Mouse (Mus musculus) macrophage (primary cell): ENCODE results near the gene Casc1. TPM values are rescaled to one million over a fixed set of nuclear protein-coding genes. Genes with fewer than 3 reads are reported as not detected.
A peak's percentile ranks its signal among the peaks of the same experiment; 100 is the strongest.

Experiments
- H3K27ac ChIP-seq: fragments of 350-480 bp; formaldehyde crosslinking; 2 replicates; pipeline ENCODE4 v1.9.0; 2021
- H3K36me3 ChIP-seq: fragments of 350-480 bp; formaldehyde crosslinking; 2 replicates; pipeline ENCODE4 v1.9.0; 2021; ENCODE audit errors: inconsistent target
- H3K4me3 ChIP-seq: fragments of 350-480 bp; formaldehyde crosslinking; 2 replicates; pipeline ENCODE4 v1.9.0; 2021; ENCODE audit errors: inconsistent target
- H3K79me2 ChIP-seq: fragments of 350-480 bp; formaldehyde crosslinking; 2 replicates; pipeline ENCODE4 v1.9.0; 2021; ENCODE audit errors: inconsistent target
- WGBS: methylation state at CpG from one replicate; pipeline ENCODE4 v1.1.7; 2026; ENCODE audit warnings: inconsistent platforms; ENCODE audit not compliant: missing documents; 5-methylcytosine and 5-hydroxymethylcytosine counted together
- polyA plus RNA-seq: library from polyadenylated mRNA; stranded (reverse); fragments of 250-400 nt; gene quantifications from 3 replicates; pipeline ENCODE4 v1.2.4, GENCODE M21; 2018; ENCODE audit warnings: inconsistent platforms
- total RNA-seq, 78 experiments: library from RNA; depleted of rRNA; stranded (reverse); fragments of 250-400 nt; gene quantifications; 1 replicate in 9 of 78; 2 replicates in 24 of 78; 3 replicates in 43 of 78; 4 replicates in 2 of 78; pipeline ENCODE4 v1.2.4; 2018; ENCODE audit warnings: inconsistent platforms in 56 of 78

Gene Casc1
- 10 to 100 TPM in 1 of 26 experiments, 1 to 10 TPM in 19, under 1 TPM in 6; 0.38 to 14.8 (median 2.1) TPM for total RNA-seq (2018; cell fraction: chromatin; rRNA removed)
- total RNA-seq (2018; cell fraction: cytosol; rRNA removed): under 1 TPM in 19 of 26 experiments, not detected in 7; 0.03 to 0.22 (median 0.10) TPM
- 1 to 10 TPM in 18 of 26 experiments, under 1 TPM in 8; 0.40 to 5.4 (median 1.7) TPM for total RNA-seq (2018; cell fraction: nucleus; rRNA removed)
- 0.05 to 0.06 TPM in 2 of 3 replicates, not detected in the other for polyA plus RNA-seq

DNA sequence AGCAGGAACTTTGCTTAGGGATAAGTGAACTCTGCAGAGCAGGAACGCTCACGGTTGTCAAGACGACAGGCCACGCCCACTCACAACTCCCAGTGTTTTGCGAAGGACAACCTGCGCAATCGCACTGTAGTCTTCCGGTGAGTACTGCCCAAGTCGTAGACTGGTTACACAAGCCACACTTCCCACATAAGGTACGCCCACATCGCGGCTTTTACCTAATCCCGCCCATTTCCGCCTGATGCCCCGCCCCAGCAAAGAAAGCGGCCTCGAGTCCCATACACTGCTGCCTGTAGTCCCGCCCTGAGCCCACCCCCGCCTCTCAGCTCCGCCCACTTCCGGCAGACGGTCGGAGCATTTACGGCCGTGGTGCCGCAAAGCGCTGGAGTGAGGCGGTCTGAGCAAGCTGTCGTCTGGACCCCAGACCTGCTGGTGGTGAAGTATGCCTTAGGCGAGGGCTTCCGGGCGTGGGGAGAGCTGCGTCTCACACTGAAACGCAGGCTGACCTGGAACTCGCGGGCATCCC lies at the start of gene Casc1, which contains the start of gene Etfrf1:
Gene Casc1, minus strand, starts transcription at position 190 of the 523 bp plus-strand sequence.
Gene Etfrf1, plus strand, starts transcription at position 319 of the 523 bp plus-strand sequence.
- H3K79me2 ChIP-seq: peaks cover 6% of the 10 kb centered on the region; the same call in 1 of the 2 replicates
- peak within 1 kb of the TSS; percentile 76 for H3K27ac ChIP-seq
- peak within 1 kb of the TSS; percentile 97 for H3K4me3 ChIP-seq
- H3K36me3 ChIP-seq: no peaks in the 10 kb centered on the region
- WGBS: under 1% methylated on average over 32 of the region's 36 CpGs

DNA sequence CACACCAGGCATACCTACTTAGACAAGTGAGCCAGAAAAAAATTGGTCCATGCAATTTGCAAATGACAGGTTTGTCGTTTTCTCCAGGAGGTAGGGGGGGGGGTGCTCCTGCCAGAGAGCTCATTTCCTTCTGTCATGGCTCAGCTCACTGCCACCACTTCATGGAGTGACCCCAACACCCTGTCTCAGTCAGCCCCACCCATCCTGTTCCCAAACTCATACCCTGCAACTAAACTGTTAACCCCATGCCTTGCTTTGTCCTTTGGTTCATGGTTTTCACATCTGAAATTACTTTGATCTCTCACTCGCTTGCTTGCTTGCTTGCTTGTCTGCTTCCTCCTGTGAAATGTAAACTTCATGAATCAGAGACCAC lies 45.9 kb upstream of the Casc1 start:
- Histone ChIP-seq H3K4me3 (no peak overlapping the region), H3K27ac (no peak overlapping the region), H3K36me3 (no peaks in the 10 kb centered on the region), H3K79me2 (no peaks in the 10 kb centered on the region)
- WGBS: 44% methylated on average over 2 of the region's 2 CpGs

DNA sequence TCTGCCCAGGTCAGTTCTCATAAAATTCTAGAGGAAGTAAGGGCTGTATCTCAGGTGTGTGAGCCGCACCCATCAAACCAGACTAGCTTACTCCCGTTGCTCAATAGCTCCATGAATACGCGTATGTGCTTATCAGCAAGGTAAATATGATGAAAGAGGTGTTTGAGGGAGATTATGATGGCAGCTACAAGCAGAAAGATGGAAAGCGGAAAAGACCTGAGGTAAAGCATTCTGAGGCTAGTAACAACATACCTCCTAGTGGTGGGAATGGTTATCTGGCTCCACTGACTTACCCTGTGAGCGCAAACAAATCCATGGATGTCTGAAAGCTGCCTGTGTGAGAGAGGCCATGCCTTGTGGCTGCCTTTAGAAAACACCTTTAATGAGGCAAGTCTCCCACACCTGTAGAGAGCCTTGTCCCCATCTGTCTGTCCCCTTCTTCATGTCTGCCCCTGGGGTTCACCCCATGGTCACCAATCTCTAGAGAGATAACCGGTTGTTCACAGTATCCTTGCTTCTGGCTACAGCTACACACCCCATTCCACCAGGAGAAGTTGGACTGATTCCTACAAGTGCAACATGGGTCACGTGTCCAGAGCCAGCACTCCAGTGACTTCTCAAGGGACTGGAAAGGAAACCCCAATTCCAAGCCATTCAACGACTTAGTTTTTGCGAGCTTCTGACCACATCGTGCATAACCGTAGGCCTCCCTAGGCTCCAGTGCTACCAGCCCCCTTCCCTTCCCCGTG lies 45.3 kb upstream of the Casc1 start:
- no peaks in the 10 kb centered on the region for H3K79me2 ChIP-seq
- no peak overlapping the region for H3K27ac ChIP-seq
- no peak overlapping the region for H3K4me3 ChIP-seq
- H3K36me3 ChIP-seq: no peaks in the 10 kb centered on the region
- 88% methylated on average over 13 of the region's 13 CpGs for WGBS

DNA sequence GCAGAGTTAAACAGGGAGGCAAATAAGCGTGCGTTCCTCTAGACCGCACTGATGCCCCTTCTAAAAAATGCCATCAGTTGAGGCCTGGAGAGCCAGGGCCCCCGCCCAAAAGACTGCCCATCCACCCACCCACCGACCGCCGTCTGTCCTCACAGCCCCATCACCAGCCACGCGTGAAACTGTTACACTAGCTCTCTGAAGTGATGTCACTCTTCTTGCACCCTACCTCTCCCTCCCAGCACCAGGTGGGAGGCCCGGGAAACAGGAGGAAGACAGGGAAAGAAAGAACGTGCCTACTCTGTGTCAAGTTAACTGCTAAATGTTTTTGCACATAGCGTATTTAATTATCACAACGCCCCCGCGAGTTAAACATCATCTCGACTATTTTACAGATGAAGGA lies 40.0 kb upstream of the Casc1 start:
- 43% methylated on average over 16 of the region's 16 CpGs for WGBS
- Histone ChIP-seq H3K27ac (no peak overlapping the region), H3K4me3 (peak overlapping the region; percentile 36), H3K36me3 (no peaks in the 10 kb centered on the region), H3K79me2 (peaks cover 37% of the 10 kb centered on the region)

DNA sequence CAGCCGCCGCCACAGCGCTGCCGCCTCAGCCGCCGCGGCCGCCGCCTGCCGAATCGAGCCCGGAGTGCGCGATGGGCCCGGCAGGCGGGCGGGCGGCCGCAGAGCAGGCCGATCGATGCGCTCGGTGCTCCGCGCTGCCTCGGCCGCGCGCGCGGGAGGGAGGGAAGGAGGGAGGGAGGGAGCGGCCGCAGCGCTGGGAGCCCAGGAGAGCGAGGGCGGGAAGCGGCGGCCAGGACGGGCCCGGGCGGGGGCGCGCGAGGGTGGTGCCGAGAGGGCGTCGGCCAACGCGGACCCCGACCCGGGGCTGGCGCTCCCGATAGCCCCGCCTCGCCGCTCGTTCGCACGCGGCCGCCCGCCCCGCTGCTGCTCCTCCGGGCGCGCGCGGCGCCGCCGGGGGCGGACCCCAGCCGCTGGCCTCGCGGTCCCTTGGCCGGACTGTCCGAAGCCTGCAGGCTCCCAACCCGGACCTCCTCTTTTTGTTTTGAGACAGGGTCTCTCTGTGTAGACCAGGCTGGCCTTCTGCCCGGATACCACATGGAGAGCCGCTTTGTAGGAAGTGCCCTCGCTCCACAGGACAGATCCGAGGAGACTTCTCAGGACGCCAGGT lies 39.5 kb upstream of the Casc1 start, which contains the start of gene Kras:
Gene Kras, minus strand, starts transcription at position 55 of the 607 bp plus-strand sequence.
- peak within 1 kb of the TSS; percentile 75 for H3K4me3 ChIP-seq
- WGBS: 1% methylated on average over 72 of the region's 83 CpGs
- peak within 1 kb of the TSS; percentile 43 for H3K27ac ChIP-seq
- H3K36me3 ChIP-seq: no peaks in the 10 kb centered on the region
- H3K79me2 ChIP-seq: peaks cover 42% of the 10 kb centered on the region

DNA sequence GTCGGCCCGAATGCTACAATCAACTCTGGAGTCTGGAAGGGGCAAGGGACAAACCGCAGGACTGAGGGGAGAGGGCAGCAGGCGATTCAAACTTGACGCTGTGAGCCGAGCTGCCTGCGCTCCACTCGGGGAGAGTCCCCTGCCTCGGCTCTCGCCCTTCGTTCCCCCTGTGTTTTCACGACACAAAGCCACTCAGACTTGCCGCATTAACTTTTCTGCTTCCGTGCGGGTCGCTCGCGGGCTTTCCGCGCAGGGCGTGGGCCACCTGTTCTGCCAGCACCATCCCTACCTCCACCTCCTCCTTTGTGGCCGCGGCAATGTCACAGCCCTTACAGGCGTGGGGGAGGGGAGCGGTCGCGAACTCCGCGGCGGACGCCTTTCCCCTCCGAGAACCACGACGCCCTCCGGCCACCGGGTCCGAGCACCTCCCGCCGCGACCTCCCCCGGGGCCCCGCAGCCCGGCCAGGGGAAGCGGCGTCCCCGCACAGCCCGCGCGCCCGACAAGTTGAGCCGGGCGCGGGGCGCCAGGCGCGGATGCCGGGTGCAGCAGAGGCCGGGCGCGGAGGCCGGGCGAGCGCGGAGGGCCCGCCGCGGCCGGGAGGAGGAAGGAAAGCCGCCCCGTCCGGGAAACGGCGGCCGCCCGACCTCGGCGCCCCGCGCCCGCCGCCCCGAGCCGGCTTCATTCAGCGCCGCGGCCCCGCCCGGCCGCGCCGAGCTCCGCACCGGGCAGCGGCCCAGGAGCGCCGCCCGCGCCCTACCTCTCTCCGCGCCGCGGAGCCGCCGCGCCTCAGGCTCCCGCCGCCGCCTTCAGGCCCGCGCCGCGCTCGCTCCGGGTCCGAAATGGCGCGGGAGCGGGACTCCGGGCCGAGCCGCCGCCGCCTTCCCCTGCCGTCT lies 38.7 kb upstream of the Casc1 start:
- H3K27ac ChIP-seq: peak overlapping the region; percentile 43
- peak overlapping the region; percentile 75 for H3K4me3 ChIP-seq
- no peaks in the 10 kb centered on the region for H3K36me3 ChIP-seq
- H3K79me2 ChIP-seq: peaks cover 49% of the 10 kb centered on the region
- 1% methylated on average over 97 of the region's 124 CpGs for WGBS

DNA sequence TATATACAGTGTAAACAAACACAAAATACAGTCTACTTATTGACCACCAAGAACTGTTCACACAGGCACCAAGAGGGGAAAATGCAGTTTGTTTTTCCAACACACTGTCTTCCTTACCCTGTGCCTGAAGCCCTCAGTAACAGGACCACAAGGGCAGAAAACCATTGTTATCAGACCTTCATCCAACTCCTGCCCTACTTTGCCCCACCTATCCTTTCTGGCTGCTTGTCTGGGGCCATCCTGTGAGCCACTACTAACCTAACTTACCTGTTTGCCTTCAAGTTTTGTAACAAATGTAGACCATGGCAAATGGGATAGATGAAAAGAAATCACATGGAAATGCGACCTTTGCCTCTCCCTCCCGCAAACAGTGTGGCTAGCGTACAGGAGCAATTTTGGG lies 37.1 kb upstream of the Casc1 start:
- 97% methylated on average over 3 of the region's 3 CpGs for WGBS
- H3K27ac ChIP-seq: no peak overlapping the region
- no peak overlapping the region for H3K4me3 ChIP-seq
- H3K36me3 ChIP-seq: no peaks in the 10 kb centered on the region
- peaks cover 66% of the 10 kb centered on the region for H3K79me2 ChIP-seq

DNA sequence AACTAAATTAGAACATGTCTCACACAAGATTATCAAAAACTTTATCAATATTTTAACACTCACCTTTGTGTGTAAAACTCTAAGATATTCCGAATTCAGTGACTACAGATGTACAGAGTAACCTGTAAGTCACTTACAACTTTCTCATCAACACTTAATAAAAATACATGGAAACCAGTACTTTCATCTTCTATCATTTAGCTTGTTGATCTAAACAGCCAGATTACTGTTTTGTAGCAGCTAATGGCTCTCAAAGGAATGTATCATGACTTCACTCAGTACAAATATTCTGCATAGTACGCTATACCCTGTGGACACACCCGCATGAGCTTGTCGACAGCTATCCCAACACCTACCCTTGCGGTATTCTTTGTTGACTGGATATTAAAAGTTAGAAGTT lies 36.0 kb upstream of the Casc1 start:
- peaks cover 76% of the 10 kb centered on the region for H3K79me2 ChIP-seq
- H3K36me3 ChIP-seq: no peaks in the 10 kb centered on the region
- 99% methylated on average over 5 of the region's 5 CpGs for WGBS
- no peak overlapping the region for H3K27ac ChIP-seq
- no peak overlapping the region for H3K4me3 ChIP-seq

DNA sequence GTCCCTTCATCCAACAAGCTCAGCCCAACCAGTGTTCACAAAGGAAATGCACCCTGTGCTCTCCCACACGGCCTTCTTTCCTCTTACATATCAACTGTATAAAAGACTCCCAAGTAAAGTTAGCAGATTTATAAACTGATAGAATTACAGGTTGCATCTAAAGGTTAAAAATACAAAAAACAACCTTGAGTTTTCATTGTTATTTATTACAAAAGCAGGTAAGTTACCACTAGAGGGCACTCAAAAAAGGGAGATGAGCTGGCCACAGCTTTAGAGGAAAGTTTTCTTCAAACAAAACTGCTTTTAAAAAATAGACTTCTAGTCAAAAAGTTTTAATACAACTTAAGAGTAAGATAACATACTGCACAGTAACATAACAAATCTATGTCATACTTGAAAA lies 31.7 kb upstream of the Casc1 start:
- H3K27ac ChIP-seq: no peak overlapping the region
- H3K4me3 ChIP-seq: no peak overlapping the region
- 33% methylated on average over 1 of the region's 1 CpGs for WGBS
- peaks cover 6% of the 10 kb centered on the region; the same call in 1 of the 2 replicates for H3K36me3 ChIP-seq
- peaks cover 100% of the 10 kb centered on the region for H3K79me2 ChIP-seq

DNA sequence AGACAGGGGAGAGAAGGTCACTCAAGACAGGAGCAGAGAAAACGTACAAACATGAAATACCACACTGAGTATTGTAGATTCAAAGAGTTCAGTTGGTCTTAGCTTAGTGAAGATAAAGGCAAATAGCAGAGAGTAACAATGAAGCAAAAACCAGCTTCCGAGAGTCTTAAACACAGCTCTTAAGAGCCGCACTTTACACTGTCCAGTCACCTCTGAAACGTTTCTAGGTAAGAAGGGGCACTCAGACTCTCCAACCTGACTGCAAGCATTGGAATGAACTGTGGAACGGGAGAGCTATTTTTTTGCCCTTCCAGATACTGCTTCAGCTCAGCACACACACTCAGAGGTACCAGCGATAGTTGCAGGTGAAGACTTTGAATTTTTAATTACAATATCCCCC lies 29.5 kb upstream of the Casc1 start:
- Histone ChIP-seq H3K79me2 (peaks cover 100% of the 10 kb centered on the region), H3K27ac (no peak overlapping the region), H3K4me3 (no peak overlapping the region), H3K36me3 (peaks cover 6% of the 10 kb centered on the region; the same call in 1 of the 2 replicates)
- WGBS: 88% methylated on average over 6 of the region's 6 CpGs

DNA sequence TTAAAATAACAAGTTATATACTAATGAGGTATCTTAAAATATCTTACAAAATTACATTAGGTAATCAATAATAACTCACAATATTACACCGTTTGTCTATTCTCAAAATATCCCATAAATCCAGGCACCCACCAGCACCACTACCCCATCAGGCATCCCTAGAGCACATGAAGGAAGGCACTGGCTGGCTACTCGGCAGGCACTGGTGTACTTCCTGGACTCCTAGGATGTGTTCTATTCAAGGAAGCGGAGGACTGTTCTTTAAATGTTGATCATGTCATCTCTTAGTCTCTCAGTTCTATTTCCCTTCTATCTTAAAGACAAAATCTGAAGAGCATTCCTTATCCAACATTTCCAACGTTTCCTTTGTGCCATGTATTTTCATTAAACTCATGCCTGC lies 26.3 kb upstream of the Casc1 start:
- WGBS: 87% methylated on average over 4 of the region's 4 CpGs
- H3K27ac ChIP-seq: no peak overlapping the region
- H3K36me3 ChIP-seq: peaks cover 19% of the 10 kb centered on the region; the same call in 1 of the 2 replicates
- H3K4me3 ChIP-seq: no peak overlapping the region
- H3K79me2 ChIP-seq: peaks cover 94% of the 10 kb centered on the region

DNA sequence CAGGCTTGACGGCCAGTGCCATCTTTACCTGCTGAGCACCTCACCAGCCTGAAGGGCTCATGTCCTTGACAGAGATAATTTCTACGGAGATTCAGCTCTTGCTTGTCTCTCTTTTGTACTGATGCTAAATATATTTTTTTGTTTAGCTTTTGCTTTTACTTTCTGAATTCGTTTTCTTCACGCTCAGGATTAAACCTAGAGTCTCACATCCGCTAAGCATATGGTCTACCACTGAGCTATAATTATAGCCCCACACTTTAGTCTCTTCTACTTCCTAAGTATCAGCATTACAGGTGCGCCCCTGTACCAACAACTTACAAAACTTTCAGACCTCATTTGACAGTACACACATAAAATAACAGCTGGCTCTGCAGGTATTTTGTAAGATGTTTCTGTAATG lies 24.6 kb upstream of the Casc1 start:
- H3K79me2 ChIP-seq: peaks cover 76% of the 10 kb centered on the region
- H3K4me3 ChIP-seq: no peak overlapping the region
- no peak overlapping the region for H3K27ac ChIP-seq
- peaks cover 32% of the 10 kb centered on the region for H3K36me3 ChIP-seq
- 86% methylated on average over 6 of the region's 6 CpGs for WGBS

DNA sequence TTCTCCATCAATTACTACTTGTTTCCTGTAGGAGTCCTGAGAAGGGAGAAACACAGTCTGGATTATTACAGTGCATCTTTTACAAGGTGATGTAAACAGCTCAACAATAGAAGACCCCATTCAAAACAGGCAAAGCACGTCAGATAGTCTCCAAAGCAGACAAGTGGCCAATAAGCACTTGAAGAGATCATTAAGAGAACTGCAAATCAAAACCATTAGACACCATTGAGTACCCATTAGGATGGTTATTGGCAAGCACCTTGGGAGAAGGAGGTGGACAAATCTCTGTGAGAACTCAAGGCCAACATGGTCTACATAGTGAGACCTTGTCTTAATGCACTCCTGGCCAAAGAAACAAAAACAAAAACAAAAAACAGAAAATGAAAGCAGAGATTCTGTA lies 23.6 kb upstream of the Casc1 start:
- no peak overlapping the region for H3K4me3 ChIP-seq

DNA sequence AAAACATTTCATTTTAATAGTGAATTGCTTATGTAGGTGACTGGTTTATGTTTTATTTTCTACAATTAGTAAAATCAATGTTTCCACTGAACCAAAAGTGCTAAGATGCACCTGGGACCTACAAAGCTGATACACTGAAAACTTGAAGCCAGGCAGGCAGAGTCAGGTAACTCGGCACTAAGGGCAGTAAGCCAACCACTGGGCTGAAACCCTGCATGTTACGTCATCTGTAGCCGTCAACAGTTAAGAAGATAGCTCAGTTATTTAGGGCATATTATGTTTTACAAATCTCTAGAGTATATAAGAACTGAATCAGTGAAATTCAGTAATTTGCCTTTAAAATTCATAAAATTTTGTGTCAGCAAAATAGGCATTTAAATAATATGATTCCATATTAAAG lies 15.5 kb upstream of the Casc1 start:
- Histone ChIP-seq H3K4me3 (no peak overlapping the region), H3K36me3 (peaks cover 8% of the 10 kb centered on the region; the same call in 1 of the 2 replicates), H3K79me2 (peaks cover 9% of the 10 kb centered on the region; the same call in 1 of the 2 replicates), H3K27ac (no peak overlapping the region)
- WGBS: 85% methylated on average over 3 of the region's 3 CpGs

More for the DNA sequence above, 23.6 kb upstream of the Casc1 start:
- H3K27ac ChIP-seq: no peak overlapping the region
- WGBS: 100% methylated on average over 1 of the region's 1 CpGs
- peaks cover 68% of the 10 kb centered on the region for H3K79me2 ChIP-seq
- peaks cover 31% of the 10 kb centered on the region for H3K36me3 ChIP-seq
